Mouse (Mus musculus): ENCODE data around the gene Hist2h2ab. TPM values are rescaled to one million over a fixed set of nuclear protein-coding genes. Genes with fewer than 3 reads are reported as not detected.
A peak's percentile ranks its signal among the peaks of the same experiment; 100 is the strongest.
"Not testable (repeated sequence)": the region's sequence is repeated elsewhere in the genome, so short reads cannot be mapped to it uniquely, and the experiment has no call there.

Gene Hist2h2ab
- polyA plus RNA-seq, 1 experiment from 2014 or later = 0.63 TPM

DNA sequence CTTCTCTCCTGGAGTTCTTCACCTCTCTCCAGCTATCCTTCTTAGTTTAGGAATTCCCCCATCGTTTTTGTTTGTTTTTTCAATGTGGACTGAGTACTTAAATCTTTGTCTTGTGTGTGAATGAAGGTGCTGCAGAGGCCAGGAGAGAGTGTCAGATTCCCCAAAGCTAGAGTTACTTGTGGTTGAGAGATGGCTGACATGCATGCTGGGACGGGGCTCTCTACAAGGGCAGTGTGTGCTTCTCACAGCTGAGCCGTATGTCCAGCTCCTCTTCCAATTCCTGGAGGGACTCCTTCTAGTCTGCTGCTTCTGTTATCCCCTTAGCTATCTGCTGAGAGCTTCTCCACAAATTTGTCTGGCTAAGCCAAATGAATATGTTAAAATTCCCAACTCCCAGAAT, 16.2 kb downstream of the Hist2h2ab start:
- Histone ChIP-seq H3K4me1 (peaks cover 15% of the 10 kb centered on the region), H3K27me3 (ENCODE audit: low read depth, poor library complexity, severe bottlenecking) (no peaks in the 10 kb centered on the region), H3K27ac (no peak overlapping the region), H3K9me3 (replicated peaks) (no peaks in the 10 kb centered on the region), H3K36me3 (no peaks in the 10 kb centered on the region), H3K4me3 (no peak overlapping the region; the same call in 1 of the 2 replicates)
- 67% methylated on average over 3 of the region's 3 CpGs for WGBS
- no peak for DNase-seq (ENCODE audit: low spot score)

DNA sequence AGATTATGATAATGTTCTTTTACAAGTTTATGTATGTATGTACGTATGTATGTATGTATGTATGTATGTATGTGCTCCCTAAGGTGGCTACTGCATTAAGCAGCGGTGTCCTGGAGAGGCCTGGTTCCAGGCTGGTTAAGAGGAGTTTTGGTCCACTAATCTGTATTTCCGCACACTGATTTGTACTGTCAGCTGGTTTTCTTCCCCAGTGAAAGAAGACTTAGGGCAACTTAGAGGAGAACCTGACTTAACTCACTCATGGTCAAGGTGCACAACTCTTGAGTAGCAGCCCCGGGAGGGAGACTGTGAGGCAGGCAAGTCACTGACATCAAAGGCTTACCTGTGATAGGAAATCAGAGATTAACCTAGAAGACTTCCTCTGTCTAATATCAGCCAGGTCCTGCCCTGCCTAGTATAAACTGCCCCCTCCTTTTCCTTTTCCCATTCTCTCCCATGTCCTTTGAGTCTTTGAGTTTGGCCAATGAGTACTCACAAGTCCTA, 17.2 kb downstream of the Hist2h2ab start:
- H3K4me3 ChIP-seq = peak overlapping the region; percentile 57
- H3K27ac ChIP-seq = peak overlapping the region; percentile 90
- no peaks in the 10 kb centered on the region for H3K27me3 ChIP-seq (ENCODE audit: low read depth, poor library complexity, severe bottlenecking)
- H3K4me1 ChIP-seq = peaks cover 19% of the 10 kb centered on the region
- H3K36me3 ChIP-seq = no peaks in the 10 kb centered on the region
- no peaks in the 10 kb centered on the region for H3K9me3 ChIP-seq (replicated peaks)
- peak; percentile 40 for DNase-seq (ENCODE audit: low spot score)
- WGBS = 87% methylated on average over 4 of the region's 4 CpGs

DNA sequence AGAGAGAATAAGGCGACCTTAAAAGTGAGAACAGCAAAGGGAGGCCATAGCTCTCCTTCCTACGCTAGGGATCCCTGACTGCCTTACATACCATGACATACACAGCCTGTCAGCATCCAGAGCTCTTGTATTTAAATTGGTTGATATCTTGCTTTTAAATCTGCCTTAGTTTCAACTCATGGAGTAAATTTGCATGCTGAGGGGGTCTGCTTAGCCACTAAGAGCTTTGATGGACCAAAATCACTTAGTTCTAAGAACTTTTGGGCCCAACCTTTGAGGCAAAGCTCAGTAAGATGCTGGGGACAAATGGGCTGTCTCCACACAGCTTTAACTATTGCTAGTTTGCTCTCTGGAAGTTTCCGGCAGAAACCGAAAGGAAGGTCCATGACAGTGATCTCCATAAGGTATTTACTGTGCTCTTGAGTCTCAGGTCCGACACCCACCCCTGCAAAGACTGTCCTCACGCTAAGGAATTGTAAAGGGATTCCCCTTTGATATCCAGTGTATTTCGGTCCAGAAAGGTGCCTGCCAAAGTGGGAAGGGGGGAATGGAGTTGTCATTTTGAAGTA, 17.8 kb downstream of the Hist2h2ab start:
- WGBS = 31% methylated on average over 7 of the region's 7 CpGs
- DNase-seq (ENCODE audit: low spot score) = peak; percentile 49
- Histone ChIP-seq H3K4me3 (peak overlapping the region; percentile 57), H3K36me3 (no peaks in the 10 kb centered on the region), H3K4me1 (peaks cover 22% of the 10 kb centered on the region), H3K27ac (peak overlapping the region; percentile 90), H3K9me3 (replicated peaks) (no peaks in the 10 kb centered on the region), H3K27me3 (ENCODE audit: low read depth, poor library complexity, severe bottlenecking) (no peaks in the 10 kb centered on the region)

DNA sequence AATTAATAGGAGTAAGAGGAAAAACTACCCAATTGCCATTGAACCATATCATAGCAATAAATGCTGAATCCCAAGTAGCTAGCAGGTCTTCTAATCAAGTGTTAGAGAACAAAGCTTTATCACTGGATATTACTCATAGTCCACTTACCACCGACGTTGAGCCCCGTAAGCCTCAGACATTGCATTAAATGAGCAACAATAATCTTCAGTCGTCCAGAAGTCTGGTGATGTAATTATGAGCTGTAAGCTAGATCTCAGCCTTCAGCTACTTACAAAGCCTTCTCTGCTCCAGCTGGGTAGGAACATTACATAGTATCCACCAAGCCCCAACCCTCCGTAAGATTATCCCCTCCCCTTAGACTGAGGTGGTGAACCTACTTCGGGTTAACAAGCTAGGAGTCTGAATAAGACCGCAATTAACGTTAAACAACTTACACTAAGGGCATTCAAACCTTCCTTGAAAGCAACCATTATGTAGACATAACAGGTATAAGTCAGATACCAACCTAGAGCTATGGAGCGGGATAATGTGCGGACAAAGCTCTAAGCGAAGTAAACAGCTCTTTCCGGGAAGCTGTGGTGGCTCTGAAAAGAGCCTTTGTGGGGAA, 18.3 kb downstream of the Hist2h2ab start:
- H3K9me3 ChIP-seq (replicated peaks) = no peaks in the 10 kb centered on the region
- peak; percentile 43 for DNase-seq (ENCODE audit: low spot score)
- peak overlapping the region; percentile 90 for H3K27ac ChIP-seq
- under 1% methylated on average over 12 of the region's 12 CpGs for WGBS
- H3K4me3 ChIP-seq = peak overlapping the region; percentile 57
- H3K27me3 ChIP-seq (ENCODE audit: low read depth, poor library complexity, severe bottlenecking) = no peaks in the 10 kb centered on the region
- no peaks in the 10 kb centered on the region for H3K36me3 ChIP-seq
- peaks cover 28% of the 10 kb centered on the region for H3K4me1 ChIP-seq

DNA sequence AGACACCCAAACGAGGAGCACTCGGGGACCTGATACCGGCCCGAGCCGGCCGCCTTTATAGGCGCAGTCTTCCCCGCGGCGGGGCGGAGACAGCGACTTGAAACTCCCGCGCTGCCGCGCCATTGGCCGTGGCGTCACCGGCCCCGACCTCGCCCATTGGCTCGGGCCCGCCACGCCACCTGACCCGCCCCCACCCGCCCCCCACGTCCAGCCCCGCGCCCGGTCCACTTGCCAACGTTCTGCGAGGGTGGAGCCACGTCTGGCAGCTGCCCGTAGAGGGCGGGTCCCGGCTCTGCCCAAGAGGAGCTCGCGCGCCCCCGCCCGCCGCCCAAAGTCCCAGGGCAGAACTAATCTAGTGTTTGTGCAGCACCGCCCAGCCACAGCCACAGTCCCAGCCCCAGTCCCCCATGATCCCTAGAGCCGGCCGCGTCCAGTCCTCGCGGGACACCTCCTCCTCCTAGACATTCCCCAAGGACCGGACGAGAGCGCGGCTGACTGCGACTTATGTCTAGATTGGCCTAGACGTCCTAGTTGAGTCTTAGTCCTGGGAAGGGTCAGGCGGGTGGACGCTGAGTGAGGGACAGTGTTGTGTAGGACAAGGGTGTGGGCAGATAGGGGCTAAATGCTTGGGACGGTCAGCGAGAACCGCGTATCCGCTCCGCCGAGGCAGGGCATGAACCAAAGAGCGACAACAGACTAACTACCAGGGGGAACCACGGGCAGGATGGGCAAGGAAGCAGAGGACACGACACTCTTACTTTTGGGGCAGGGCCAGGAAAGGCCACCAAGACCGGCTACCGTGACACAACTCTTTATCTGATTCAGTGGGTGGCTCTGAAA, 19.5 kb downstream of the Hist2h2ab start, which contains the start of gene Hist2h3c2:
Hist2h3c2 (minus strand) TSS at position 174 of the 840 bp plus-strand sequence.
- Histone ChIP-seq H3K4me1 (peaks cover 39% of the 10 kb centered on the region), H3K4me3 (peak within 1 kb of the TSS; percentile 57), H3K27ac (peak within 1 kb of the TSS; percentile 90)
- not testable (repeated sequence) for H3K27me3 ChIP-seq (ENCODE audit: low read depth, poor library complexity, severe bottlenecking); H3K36me3 ChIP-seq; DNase-seq (ENCODE audit: low spot score); H3K9me3 ChIP-seq (replicated peaks)
- under 1% methylated on average over 12 of the region's 68 CpGs for WGBS

DNA sequence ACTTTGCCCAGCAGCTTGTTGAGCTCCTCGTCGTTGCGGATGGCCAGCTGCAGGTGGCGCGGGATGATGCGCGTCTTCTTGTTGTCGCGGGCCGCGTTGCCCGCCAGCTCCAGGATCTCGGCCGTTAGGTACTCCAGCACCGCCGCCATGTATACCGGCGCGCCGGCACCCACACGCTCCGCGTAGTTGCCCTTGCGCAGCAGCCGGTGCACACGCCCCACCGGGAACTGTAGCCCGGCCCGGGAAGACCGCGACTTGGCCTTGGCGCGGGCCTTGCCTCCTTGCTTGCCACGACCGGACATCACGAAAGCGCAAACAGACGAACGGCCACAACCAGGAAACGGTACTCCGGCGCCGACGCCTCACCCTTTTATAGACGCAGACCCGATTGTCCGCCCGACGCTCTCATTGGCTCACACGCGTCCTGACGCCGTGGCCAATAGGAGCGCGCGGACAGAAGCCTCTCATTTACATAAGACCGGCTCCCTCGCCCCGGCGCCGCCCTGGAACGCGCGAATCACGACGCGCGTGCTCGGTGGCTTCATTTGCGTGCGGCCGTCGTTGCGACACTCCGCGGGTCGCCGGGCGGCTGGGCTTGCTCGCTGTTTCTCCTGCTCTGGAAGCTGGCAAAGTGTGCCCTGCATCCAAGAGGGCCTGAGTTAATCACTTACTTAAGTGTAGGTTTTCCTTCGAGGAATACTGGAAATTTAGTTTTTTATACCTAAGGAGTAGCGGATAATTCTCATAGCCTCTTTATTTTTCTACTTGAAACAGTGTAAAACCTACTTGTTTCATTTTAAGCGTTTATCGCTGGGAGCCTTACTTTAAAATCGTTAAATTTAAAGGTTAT, 20.5 kb downstream of the Hist2h2ab start, which contains the start of gene Hist2h2aa2:
Hist2h2aa2 (minus strand) TSS at position 328 of the 850 bp plus-strand sequence.
- 5% methylated on average over 29 of the region's 85 CpGs for WGBS
- peak within 1 kb of the TSS; percentile 95 for H3K27ac ChIP-seq
- not testable (repeated sequence) for H3K27me3 ChIP-seq (ENCODE audit: low read depth, poor library complexity, severe bottlenecking); H3K36me3 ChIP-seq; H3K9me3 ChIP-seq (replicated peaks)
- H3K4me1 ChIP-seq = peaks cover 49% of the 10 kb centered on the region
- H3K4me3 ChIP-seq = peak within 1 kb of the TSS; percentile 40
- peak; percentile 75 for DNase-seq (ENCODE audit: low spot score)

DNA sequence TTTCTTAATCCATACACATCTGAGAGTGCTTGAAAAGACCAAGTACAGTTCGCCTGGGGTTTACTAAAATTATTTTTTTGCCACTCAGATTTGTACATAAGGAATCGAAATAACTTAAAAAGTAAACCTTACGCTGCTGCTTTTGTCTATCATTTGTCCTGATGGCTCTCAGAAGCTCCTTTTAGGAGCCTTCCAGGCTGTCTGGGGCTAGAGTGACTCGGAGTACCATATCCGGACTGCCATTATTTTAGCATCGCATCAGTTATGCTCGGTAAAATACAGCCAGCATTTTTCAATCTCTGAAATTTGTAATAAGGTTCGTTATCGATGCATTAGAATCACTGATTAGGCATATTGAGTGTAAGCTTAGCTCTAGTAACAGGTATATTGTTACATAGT, 21.1 kb downstream of the Hist2h2ab start:
- WGBS = 87% methylated on average over 9 of the region's 9 CpGs
- Histone ChIP-seq H3K36me3 (no peaks in the 10 kb centered on the region), H3K27me3 (ENCODE audit: low read depth, poor library complexity, severe bottlenecking) (no peaks in the 10 kb centered on the region), H3K4me3 (peak overlapping the region; percentile 40), H3K27ac (peak overlapping the region; percentile 95), H3K4me1 (peaks cover 49% of the 10 kb centered on the region), H3K9me3 (replicated peaks) (no peaks in the 10 kb centered on the region)
- DNase-seq (ENCODE audit: low spot score) = no peak

DNA sequence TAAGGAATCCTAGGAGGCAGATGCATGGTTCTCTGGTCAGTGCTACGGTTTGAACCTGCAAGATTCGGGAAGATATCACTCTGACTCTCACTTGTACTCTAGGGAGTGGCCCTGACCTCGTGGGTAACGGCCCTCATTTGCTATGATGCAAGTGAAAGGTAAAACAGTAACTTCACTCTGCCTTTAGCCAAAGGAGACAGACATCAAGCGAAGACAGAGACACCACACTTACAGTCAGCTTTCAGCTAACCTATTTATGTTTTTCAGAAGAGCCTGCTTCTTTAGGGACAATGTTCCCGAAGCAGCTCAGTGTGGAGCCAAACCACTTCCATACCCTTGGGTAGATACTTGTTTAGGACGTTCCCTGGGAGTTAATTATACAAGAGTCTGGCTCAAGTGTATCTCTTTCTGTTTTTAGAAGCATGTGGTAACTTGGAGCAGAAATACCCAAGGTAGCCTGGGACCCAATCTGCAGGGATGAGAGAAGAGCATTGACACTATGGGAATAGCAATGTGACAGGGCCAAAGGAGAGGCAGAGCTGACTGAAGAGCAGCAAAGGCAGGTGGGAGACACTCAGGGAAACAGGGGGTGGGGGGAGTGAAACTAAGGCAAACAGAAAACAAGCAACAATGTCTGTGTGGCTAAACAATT, 24.4 kb downstream of the Hist2h2ab start:
- H3K36me3 ChIP-seq = no peaks in the 10 kb centered on the region
- no peaks in the 10 kb centered on the region for H3K9me3 ChIP-seq (replicated peaks)
- H3K27ac ChIP-seq = peak overlapping the region; percentile 95
- no peak for DNase-seq (ENCODE audit: low spot score)
- H3K27me3 ChIP-seq (ENCODE audit: low read depth, poor library complexity, severe bottlenecking) = peaks cover 2% of the 10 kb centered on the region; the same call in 1 of the 2 replicates
- 89% methylated on average over 7 of the region's 7 CpGs for WGBS
- H3K4me1 ChIP-seq = peaks cover 56% of the 10 kb centered on the region
- peak overlapping the region; percentile 55 for H3K4me3 ChIP-seq

DNA sequence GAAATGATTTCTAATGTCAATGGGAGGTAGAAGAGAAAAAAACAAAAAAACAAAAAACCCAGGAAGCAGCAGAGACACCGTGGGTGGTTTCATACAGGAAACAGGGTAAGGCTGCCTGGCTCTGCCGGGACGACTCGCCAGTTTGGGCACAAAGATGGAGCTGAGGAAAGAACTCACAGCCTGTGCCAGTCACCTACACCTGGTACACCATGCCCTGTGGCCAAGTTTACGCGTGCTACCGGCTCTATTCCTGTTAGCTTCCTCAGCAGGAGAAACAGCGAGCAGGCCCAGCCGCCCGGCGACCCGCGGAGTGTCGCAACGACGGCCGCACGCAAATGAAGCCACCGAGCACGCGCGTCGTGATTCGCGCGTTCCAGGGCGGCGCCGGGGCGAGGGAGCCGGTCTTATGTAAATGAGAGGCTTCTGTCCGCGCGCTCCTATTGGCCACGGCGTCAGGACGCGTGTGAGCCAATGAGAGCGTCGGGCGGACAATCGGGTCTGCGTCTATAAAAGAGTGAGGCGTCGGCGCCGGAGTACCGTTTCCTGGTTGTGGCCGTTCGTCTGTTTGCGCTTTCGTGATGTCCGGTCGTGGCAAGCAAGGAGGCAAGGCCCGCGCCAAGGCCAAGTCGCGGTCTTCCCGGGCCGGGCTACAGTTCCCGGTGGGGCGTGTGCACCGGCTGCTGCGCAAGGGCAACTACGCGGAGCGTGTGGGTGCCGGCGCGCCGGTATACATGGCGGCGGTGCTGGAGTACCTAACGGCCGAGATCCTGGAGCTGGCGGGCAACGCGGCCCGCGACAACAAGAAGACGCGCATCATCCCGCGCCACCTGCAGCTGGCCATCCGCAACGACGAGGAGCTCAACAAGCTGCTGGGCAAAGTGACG, 25.6 kb downstream of the Hist2h2ab start, which contains the start of gene Hist2h2aa1:
Hist2h2aa1 (plus strand) TSS at position 495 of the 884 bp plus-strand sequence.
- not testable (repeated sequence) for H3K36me3 ChIP-seq; H3K9me3 ChIP-seq (replicated peaks); H3K27me3 ChIP-seq (ENCODE audit: low read depth, poor library complexity, severe bottlenecking)
- DNase-seq (ENCODE audit: low spot score) = peak; percentile 83
- H3K4me3 ChIP-seq = peak within 1 kb of the TSS; percentile 55
- H3K4me1 ChIP-seq = peaks cover 68% of the 10 kb centered on the region
- WGBS = under 1% methylated on average over 47 of the region's 88 CpGs
- peak within 1 kb of the TSS; percentile 95 for H3K27ac ChIP-seq

DNA sequence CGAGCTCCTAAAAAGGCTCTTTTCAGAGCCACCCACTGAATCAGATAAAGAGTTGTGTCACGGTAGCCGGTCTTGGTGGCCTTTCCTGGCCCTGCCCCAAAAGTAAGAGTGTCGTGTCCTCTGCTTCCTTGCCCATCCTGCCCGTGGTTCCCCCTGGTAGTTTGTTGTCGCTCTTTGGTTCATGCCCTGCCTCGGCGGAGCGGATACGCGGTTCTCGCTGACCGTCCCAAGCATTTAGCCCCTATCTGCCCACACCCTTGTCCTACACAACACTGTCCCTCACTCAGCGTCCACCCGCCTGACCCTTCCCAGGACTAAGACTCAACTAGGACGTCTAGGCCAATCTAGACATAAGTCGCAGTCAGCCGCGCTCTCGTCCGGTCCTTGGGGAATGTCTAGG, 26.4 kb downstream of the Hist2h2ab start:
- not testable (repeated sequence) for H3K27ac ChIP-seq; H3K9me3 ChIP-seq (replicated peaks); DNase-seq (ENCODE audit: low spot score); H3K36me3 ChIP-seq; H3K27me3 ChIP-seq (ENCODE audit: low read depth, poor library complexity, severe bottlenecking)
- Histone ChIP-seq H3K4me1 (peaks cover 70% of the 10 kb centered on the region), H3K4me3 (peak overlapping the region; percentile 34; the same call in 1 of the 2 replicates)
- WGBS = under 1% methylated on average over 12 of the region's 21 CpGs

DNA sequence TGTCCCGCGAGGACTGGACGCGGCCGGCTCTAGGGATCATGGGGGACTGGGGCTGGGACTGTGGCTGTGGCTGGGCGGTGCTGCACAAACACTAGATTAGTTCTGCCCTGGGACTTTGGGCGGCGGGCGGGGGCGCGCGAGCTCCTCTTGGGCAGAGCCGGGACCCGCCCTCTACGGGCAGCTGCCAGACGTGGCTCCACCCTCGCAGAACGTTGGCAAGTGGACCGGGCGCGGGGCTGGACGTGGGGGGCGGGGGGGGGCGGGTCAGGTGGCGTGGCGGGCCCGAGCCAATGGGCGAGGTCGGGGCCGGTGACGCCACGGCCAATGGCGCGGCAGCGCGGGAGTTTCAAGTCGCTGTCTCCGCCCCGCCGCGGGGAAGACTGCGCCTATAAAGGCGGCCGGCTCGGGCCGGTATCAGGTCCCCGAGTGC, 26.8 kb downstream of the Hist2h2ab start, which contains the start of gene Hist2h3c1:
Hist2h3c1 (plus strand) TSS at position 259 of the 430 bp plus-strand sequence.
- H3K9me3 ChIP-seq (replicated peaks); H3K36me3 ChIP-seq; H3K27me3 ChIP-seq (ENCODE audit: low read depth, poor library complexity, severe bottlenecking); DNase-seq (ENCODE audit: low spot score): not testable (repeated sequence)
- Histone ChIP-seq H3K27ac (peak within 1 kb of the TSS; percentile 85), H3K4me1 (peaks cover 71% of the 10 kb centered on the region), H3K4me3 (peak within 1 kb of the TSS; percentile 56)
- WGBS = 0% methylated on average over 10 of the region's 47 CpGs

Measured in limb, embryonic 10.5 days (tissue).